Mouse (Mus musculus) spleen, adult 2 months (tissue): Measurements from ENCODE around the gene Etl4.

ENCODE experiments used
- CTCF ChIP-seq: fragments of 200-500 bp; IDR thresholded peaks from 2 replicates; pipeline ENCODE4 v1.5.1; 2011; ENCODE audit warnings: mild to moderate bottlenecking, inconsistent platforms; ENCODE audit not compliant: insufficient read depth, insufficient read length, insufficient replicate concordance; ENCODE audit errors: extremely low read depth
- POLR2A ChIP-seq: fragments of 200-500 bp; IDR thresholded peaks from 2 replicates; pipeline ENCODE4 v1.6.1; 2011; ENCODE audit warnings: low read depth, low read length, inconsistent platforms

- TF ChIP-seq CTCF (no peak), POLR2A (no peak)
These were observed 673.5 kb downstream of the Etl4 start for GRCm38 (mm10) chr2:20583032-20583431.
